Mouse (Mus musculus): ENCODE data around the gene Mybpc1.
"Not testable (repeated sequence)": the region's sequence is repeated elsewhere in the genome, so short reads cannot be mapped to it uniquely, and the experiment has no call there.

Mybpc1 gene

GRCm38 (mm10) chr10:88491632-88492031 lies 113.3 kb downstream of the Mybpc1 start:
- DNase-seq = no peak

DNA sequence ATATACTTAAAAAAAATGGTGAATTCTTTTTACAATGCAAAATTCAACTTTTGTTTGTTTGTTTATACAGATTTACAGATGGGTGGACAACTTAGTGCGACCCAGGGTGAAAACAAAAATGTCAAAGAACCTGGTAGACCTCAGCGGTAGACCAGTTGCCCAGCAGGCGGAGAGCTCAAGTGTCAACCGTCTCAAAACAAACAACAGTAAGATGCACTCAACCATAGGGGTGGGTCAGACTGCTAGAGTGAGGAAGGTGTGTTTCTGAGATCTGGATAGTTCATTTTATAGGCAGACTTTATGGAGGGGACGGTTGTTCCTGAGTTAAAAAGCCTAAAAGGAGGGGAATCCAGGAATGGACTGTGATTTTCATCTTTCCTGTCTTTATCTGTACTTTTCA lies 116.3 kb downstream of the Mybpc1 start:
- no peak for DNase-seq

- DNase-seq = not testable (repeated sequence)
These were observed 122.1 kb downstream of the Mybpc1 start for GRCm38 (mm10) chr10:88482866-88483265.

Data from thymus, postnatal 36 days (tissue).